Mouse (Mus musculus): Measurements from ENCODE around the gene Ipo11.
"Not testable (repeated sequence)": the region's sequence is repeated elsewhere in the genome, so short reads cannot be mapped to it uniquely, and the experiment has no call there.

DNA sequence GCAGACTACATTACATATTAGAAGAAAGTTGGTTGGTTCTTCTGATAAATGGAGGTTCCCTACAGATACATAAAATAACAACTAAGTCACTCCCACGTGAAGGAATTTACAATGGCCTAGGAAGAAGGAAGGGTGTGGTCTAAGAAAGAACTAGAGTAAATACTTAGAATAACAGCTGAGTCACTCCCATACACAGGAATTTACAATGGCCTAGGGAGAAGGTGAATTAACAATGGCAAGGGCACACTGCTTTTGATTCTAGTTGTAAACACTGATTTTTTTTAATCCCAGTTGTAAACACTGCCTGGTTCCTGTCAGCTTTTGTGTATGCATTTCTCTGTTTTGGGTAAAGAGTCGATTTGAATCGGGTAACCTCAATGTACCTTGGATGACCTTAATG is 10.8 kb downstream of the Ipo11 start:
- not testable (repeated sequence) for TF ChIP-seq CTCF (IDR thresholded peaks at IDR 0.05; ENCODE audit: borderline replicate concordance, control insufficient read depth, extremely low read depth, insufficient read depth, low read length, poor library complexity); POLR2A (IDR thresholded peaks at IDR 0.05; ENCODE audit: control insufficient read depth, extremely low read depth, insufficient read depth, low read length, poor library complexity)

Data from thymus, adult 2 months (tissue).